Mouse (Mus musculus): Measurements from ENCODE around the gene Adamts20. TPM values are rescaled to one million over a fixed set of nuclear protein-coding genes. Genes with fewer than 3 reads are reported as not detected.

Gene Adamts20
- polyA plus RNA-seq, 1 experiment from 2014 or later: 4.3 TPM

DNA sequence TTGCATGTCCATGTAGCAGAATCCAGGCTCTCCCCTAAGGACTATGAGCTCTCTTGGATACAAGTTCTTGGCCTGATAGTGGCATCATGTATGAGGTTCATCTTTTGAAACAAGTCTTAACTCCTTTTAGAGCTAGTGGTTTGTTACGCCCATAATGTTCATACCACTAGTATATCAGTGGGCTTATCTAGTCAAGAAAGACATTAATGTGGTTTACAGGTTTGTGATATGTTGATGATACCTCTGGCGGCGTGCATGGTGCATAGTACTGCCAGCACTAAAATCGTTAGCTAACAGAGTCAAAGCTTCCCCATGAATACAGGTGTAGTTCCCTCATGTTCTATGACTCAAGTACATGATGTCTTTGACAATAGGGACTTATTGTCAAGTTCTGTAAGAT lies 205.7 kb downstream of the Adamts20 start:
- no peak overlapping the region for H3K27ac ChIP-seq (ENCODE audit: low read depth, low read length)
- H3K36me3 ChIP-seq (ENCODE audit: control insufficient read depth, insufficient read depth, low read length): no peaks in the 10 kb centered on the region
- no peaks in the 10 kb centered on the region for H3K27me3 ChIP-seq (ENCODE audit: control insufficient read depth, insufficient read depth, low read length)
- no peaks in the 10 kb centered on the region for H3K4me1 ChIP-seq (replicated peaks; ENCODE audit: control insufficient read depth, insufficient read depth, low read length)
- H3K4me2 ChIP-seq (replicated peaks; ENCODE audit: low read depth, low read length): no peak overlapping the region
- no peak overlapping the region for H3K4me3 ChIP-seq (ENCODE audit: low read depth, low read length)
- H3K9me3 ChIP-seq (ENCODE audit: control insufficient read depth, low read length): no peaks in the 10 kb centered on the region
- DNase-seq (ENCODE audit: low spot score): no peak
- WGBS: 89% methylated on average over 4 of the region's 4 CpGs
- H3K9ac ChIP-seq (ENCODE audit: low read depth, low read length): no peak overlapping the region
- no peak for ATAC-seq (ENCODE audit: low FRiP score)

GRCm38 (mm10) chr15:94255538-94255937 lies 209.7 kb downstream of the Adamts20 start:
- H3K9me3 ChIP-seq (ENCODE audit: control insufficient read depth, low read length): no peaks in the 10 kb centered on the region
- H3K4me2 ChIP-seq (replicated peaks; ENCODE audit: low read depth, low read length): no peak overlapping the region
- ATAC-seq (ENCODE audit: low FRiP score) (no peak), DNase-seq (ENCODE audit: low spot score) (no peak)
- no peaks in the 10 kb centered on the region for H3K4me1 ChIP-seq (replicated peaks; ENCODE audit: control insufficient read depth, insufficient read depth, low read length)
- 87% methylated on average over 5 of the region's 5 CpGs for whole genome bisulfite sequencing
- no peak overlapping the region for H3K4me3 ChIP-seq (ENCODE audit: low read depth, low read length)
- H3K27me3 ChIP-seq (ENCODE audit: control insufficient read depth, insufficient read depth, low read length): no peaks in the 10 kb centered on the region
- H3K9ac ChIP-seq (ENCODE audit: low read depth, low read length): no peak overlapping the region
- no peaks in the 10 kb centered on the region for H3K36me3 ChIP-seq (ENCODE audit: control insufficient read depth, insufficient read depth, low read length)
- no peak overlapping the region for H3K27ac ChIP-seq (ENCODE audit: low read depth, low read length)

DNA sequence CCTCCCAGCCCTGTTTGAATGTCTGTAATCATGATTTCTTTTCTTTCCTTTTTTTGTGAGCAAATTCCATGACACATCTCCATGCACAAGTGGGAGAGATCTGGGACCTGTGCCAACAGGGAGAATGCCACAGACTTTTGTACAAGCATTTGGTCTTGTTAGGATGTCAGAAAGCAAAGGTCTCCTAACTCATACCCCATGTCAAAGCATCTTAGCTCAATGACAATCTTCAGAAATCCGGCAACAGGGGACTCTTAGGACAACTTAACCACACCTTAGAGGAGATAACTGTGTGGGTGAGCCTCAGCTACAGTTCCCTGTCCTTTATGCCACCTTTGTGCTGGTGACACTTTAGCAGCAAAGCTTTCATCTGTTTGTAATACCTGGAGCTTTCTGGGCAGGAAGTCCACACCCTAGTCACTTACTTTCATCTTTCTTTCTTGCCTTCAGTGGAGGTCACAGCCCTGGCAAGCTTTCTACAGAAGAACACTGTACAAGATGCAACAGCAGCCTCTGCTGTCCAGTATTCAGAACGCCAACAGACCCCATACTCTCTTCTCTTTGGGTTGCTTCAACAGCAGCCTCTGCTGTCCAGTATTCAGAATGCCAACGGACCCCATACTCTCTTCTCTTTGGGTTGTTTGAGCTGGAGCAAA lies 210.2 kb downstream of the Adamts20 start:
- H3K27me3 ChIP-seq (ENCODE audit: control insufficient read depth, insufficient read depth, low read length): no peaks in the 10 kb centered on the region
- no peaks in the 10 kb centered on the region for H3K36me3 ChIP-seq (ENCODE audit: control insufficient read depth, insufficient read depth, low read length)
- H3K9me3 ChIP-seq (ENCODE audit: control insufficient read depth, low read length): no peaks in the 10 kb centered on the region
- no peak overlapping the region for H3K4me2 ChIP-seq (replicated peaks; ENCODE audit: low read depth, low read length)
- H3K4me1 ChIP-seq (replicated peaks; ENCODE audit: control insufficient read depth, insufficient read depth, low read length): no peaks in the 10 kb centered on the region
- no peak overlapping the region for H3K4me3 ChIP-seq (ENCODE audit: low read depth, low read length)
- no peak overlapping the region for H3K9ac ChIP-seq (ENCODE audit: low read depth, low read length)
- no peak overlapping the region for H3K27ac ChIP-seq (ENCODE audit: low read depth, low read length)
- ATAC-seq (ENCODE audit: low FRiP score) (no peak), DNase-seq (ENCODE audit: low spot score) (no peak)
- WGBS: 72% methylated on average over 3 of the region's 3 CpGs

DNA sequence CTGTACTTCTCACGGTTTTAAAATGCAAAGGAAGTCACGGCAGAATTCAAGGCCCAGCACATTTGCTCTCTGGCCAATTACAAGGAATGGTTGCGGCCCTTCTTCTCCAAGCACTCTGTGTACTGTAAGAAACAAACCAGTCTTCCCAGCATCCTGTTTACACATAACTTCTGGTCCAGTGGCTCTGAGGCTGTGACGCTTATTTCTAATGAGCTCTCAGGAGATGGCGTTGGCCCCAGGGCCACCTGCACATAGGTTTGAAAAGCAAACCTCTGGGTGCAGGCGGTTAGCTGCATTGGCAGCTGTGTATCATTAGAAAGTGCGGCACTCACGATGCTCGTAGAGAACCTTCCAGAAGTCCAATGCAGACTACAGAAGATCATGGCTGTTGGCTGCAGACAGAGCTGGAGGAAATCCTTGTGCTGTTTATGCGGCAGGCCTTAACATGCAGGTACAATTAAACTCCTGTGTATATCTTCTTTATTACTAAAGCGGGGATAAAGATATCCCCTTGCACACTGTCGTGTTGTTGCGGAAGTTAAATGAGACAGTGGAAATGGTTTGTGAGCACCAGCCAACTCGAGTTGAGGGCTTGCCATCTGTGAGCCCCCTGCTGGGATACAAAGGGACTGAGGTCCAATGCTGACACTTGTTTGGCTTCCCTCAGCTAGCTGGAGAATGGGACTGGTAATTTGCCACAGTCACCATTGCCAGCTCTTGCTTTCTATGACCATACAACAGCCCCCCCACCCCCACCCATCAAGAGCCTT lies 210.9 kb downstream of the Adamts20 start:
- WGBS: 85% methylated on average over 14 of the region's 14 CpGs
- H3K4me2 ChIP-seq (replicated peaks; ENCODE audit: low read depth, low read length): no peak overlapping the region
- H3K27ac ChIP-seq (ENCODE audit: low read depth, low read length): no peak overlapping the region
- no peak overlapping the region for H3K4me3 ChIP-seq (ENCODE audit: low read depth, low read length)
- no peaks in the 10 kb centered on the region for H3K9me3 ChIP-seq (ENCODE audit: control insufficient read depth, low read length)
- no peaks in the 10 kb centered on the region for H3K4me1 ChIP-seq (replicated peaks; ENCODE audit: control insufficient read depth, insufficient read depth, low read length)
- DNase-seq (ENCODE audit: low spot score) (no peak), ATAC-seq (ENCODE audit: low FRiP score) (no peak)
- H3K27me3 ChIP-seq (ENCODE audit: control insufficient read depth, insufficient read depth, low read length): no peaks in the 10 kb centered on the region
- no peaks in the 10 kb centered on the region for H3K36me3 ChIP-seq (ENCODE audit: control insufficient read depth, insufficient read depth, low read length)
- no peak overlapping the region for H3K9ac ChIP-seq (ENCODE audit: low read depth, low read length)

DNA sequence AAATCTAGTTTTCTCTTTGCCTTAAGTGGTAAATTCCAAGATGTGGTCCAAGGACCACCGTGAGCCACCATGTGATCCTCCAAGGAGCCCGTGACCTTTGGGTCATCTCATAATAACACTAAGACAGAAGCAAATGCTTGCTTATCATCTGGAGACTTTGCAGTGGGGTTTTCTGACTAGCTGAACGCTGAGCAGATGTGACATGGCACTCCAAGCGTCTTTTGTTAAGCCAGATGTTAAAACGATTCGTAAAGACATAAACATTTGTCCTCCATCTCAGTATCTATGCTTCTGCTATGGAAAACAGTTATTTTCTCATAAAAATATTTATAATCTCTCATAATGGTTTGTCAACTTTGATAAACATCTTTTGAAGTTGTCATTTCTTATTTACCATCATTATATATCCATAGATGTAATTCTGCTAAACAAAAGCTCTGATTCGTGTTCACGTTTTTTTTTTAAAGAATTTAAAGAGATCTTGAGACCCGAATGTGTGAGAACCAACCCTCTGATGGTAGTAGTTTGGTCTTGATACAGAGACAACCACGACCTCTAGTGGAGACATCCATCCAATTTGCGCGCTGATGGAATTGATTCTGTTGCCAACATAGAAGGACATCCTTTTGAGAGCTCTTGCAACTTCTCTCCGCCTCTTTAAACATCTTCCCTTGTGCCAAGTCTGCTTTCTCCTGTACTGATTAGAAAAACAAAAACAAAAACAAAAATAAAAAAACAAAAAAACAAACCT lies 212.1 kb downstream of the Adamts20 start:
- Histone ChIP-seq H3K27ac (ENCODE audit: low read depth, low read length) (no peak overlapping the region), H3K9me3 (ENCODE audit: control insufficient read depth, low read length) (no peaks in the 10 kb centered on the region), H3K4me2 (replicated peaks; ENCODE audit: low read depth, low read length) (no peak overlapping the region), H3K4me1 (replicated peaks; ENCODE audit: control insufficient read depth, insufficient read depth, low read length) (no peaks in the 10 kb centered on the region), H3K36me3 (ENCODE audit: control insufficient read depth, insufficient read depth, low read length) (no peaks in the 10 kb centered on the region), H3K27me3 (ENCODE audit: control insufficient read depth, insufficient read depth, low read length) (no peaks in the 10 kb centered on the region), H3K4me3 (ENCODE audit: low read depth, low read length) (no peak overlapping the region), H3K9ac (ENCODE audit: low read depth, low read length) (no peak overlapping the region)
- ATAC-seq (ENCODE audit: low FRiP score): no peak
- WGBS: 73% methylated on average over 13 of the region's 13 CpGs
- DNase-seq (ENCODE audit: low spot score): peak; percentile 40

DNA sequence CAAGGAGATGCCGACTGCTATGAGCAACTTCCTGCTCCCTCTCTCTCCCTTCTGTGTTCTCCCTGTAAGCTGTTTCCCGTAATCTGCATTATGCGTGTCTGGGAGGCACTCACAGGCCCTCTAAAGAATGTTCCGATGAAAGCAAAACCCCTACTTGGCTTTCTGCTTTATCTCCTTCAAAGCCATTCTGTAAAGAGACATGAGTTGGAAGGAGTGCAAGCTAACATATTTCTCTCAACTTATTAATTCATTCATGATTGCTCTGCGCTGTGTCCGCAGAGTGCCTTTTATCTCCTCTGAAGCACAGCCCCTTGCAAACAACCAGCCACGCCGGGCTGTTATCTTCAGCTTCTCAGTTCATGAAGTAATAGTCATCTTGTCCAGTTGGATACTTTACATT lies 215.5 kb downstream of the Adamts20 start:
- ATAC-seq (ENCODE audit: low FRiP score) (no peak), DNase-seq (ENCODE audit: low spot score) (no peak)
- H3K27me3 ChIP-seq (ENCODE audit: control insufficient read depth, insufficient read depth, low read length): no peaks in the 10 kb centered on the region
- no peaks in the 10 kb centered on the region for H3K4me1 ChIP-seq (replicated peaks; ENCODE audit: control insufficient read depth, insufficient read depth, low read length)
- no peaks in the 10 kb centered on the region for H3K9me3 ChIP-seq (ENCODE audit: control insufficient read depth, low read length)
- WGBS: 86% methylated on average over 8 of the region's 8 CpGs
- no peak overlapping the region for H3K4me2 ChIP-seq (replicated peaks; ENCODE audit: low read depth, low read length)
- no peak overlapping the region for H3K9ac ChIP-seq (ENCODE audit: low read depth, low read length)
- H3K27ac ChIP-seq (ENCODE audit: low read depth, low read length): no peak overlapping the region
- no peaks in the 10 kb centered on the region for H3K36me3 ChIP-seq (ENCODE audit: control insufficient read depth, insufficient read depth, low read length)
- H3K4me3 ChIP-seq (ENCODE audit: low read depth, low read length): no peak overlapping the region

DNA sequence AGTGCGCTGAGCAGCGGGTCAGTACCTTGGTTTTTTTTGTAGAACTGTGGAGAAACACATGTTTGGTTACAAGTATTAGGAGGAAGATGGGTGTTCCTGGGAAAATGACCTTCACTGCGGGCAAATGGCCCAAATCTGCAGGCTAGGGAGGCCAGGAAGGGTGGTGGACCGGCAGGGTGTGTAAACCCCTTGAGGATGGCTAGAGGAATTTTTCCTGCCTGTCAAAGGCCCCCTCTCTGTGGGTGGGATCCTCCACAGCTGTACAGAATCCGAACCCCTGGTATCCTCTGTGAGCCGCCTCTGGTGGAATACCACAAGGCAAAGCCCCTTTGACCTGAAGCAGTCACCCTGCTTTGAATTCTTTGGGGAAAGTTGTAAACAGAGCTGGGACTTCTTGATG lies 216.8 kb downstream of the Adamts20 start:
- H3K27ac ChIP-seq (ENCODE audit: low read depth, low read length): no peak overlapping the region
- no peaks in the 10 kb centered on the region for H3K4me1 ChIP-seq (replicated peaks; ENCODE audit: control insufficient read depth, insufficient read depth, low read length)
- WGBS: 65% methylated on average over 6 of the region's 6 CpGs
- H3K36me3 ChIP-seq (ENCODE audit: control insufficient read depth, insufficient read depth, low read length): no peaks in the 10 kb centered on the region
- no peak overlapping the region for H3K4me3 ChIP-seq (ENCODE audit: low read depth, low read length)
- DNase-seq (ENCODE audit: low spot score): no peak
- no peak for ATAC-seq (ENCODE audit: low FRiP score)
- no peaks in the 10 kb centered on the region for H3K27me3 ChIP-seq (ENCODE audit: control insufficient read depth, insufficient read depth, low read length)
- H3K4me2 ChIP-seq (replicated peaks; ENCODE audit: low read depth, low read length): no peak overlapping the region
- no peaks in the 10 kb centered on the region for H3K9me3 ChIP-seq (ENCODE audit: control insufficient read depth, low read length)
- no peak overlapping the region for H3K9ac ChIP-seq (ENCODE audit: low read depth, low read length)

DNA sequence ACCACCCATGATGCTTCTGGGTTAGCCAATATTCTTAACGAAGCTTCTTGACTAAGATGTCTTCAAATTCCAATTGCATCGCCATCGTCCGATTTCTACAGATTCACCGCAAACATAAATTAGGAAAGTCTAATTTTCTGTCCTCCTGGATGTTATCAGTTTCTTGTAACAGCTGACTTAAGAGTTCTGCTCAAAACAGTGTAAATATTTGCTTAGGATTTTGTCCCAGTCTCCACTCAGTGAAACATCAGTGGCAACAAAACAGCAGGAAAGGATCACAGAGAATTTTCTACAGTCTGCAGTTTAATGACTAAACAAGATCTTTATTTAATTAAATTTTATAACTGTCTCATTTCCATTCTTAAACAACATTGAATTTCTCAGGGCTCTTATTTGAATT lies 218.5 kb downstream of the Adamts20 start:
- no peak overlapping the region for H3K9ac ChIP-seq (ENCODE audit: low read depth, low read length)
- H3K4me3 ChIP-seq (ENCODE audit: low read depth, low read length): no peak overlapping the region
- H3K27me3 ChIP-seq (ENCODE audit: control insufficient read depth, insufficient read depth, low read length): no peaks in the 10 kb centered on the region
- no peak overlapping the region for H3K27ac ChIP-seq (ENCODE audit: low read depth, low read length)
- no peaks in the 10 kb centered on the region for H3K36me3 ChIP-seq (ENCODE audit: control insufficient read depth, insufficient read depth, low read length)
- H3K4me2 ChIP-seq (replicated peaks; ENCODE audit: low read depth, low read length): no peak overlapping the region
- no peak for ATAC-seq (ENCODE audit: low FRiP score)
- no peaks in the 10 kb centered on the region for H3K9me3 ChIP-seq (ENCODE audit: control insufficient read depth, low read length)
- H3K4me1 ChIP-seq (replicated peaks; ENCODE audit: control insufficient read depth, insufficient read depth, low read length): no peaks in the 10 kb centered on the region
- DNase-seq (ENCODE audit: low spot score): no peak
- 87% methylated on average over 5 of the region's 5 CpGs for WGBS
